Mouse (Mus musculus): ENCODE results near the gene Slc16a4.
A peak's percentile ranks its signal among the peaks of the same experiment; 100 is the strongest.

The Slc16a4 gene

DNA sequence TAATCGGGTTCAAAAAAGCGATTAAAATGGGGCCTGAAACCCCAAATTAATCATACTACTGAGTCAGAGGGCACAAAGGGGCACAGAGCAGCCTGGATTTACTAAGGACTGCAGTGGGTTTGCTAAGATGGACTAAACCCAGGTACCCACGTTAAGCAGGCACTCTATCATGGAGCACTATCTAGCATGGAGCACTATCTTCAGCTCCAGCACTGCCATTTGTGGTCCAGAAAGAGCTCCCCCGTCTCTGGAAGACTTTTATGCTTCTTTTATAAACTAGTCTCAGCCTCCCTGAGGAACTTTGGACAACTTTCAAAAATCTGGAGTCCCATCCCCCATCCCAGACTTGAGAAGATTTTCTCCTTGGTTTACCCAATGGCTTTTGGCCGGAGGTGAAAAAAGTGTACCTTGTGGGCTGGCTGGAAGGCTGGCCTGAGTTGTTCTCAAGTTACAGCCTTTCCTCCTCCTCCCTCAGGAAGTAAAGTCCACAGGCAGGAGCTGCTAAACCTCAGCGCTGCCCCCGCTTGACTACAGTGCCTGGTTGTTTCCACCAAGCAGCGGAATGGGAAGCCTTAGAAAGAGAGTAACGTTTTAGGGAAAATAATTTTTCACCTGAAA is at the start of gene Slc16a4:
TSS of gene Slc16a4 (plus strand) at position 467 of the 618 bp plus-strand sequence.
- no peak for DNase-seq

DNA sequence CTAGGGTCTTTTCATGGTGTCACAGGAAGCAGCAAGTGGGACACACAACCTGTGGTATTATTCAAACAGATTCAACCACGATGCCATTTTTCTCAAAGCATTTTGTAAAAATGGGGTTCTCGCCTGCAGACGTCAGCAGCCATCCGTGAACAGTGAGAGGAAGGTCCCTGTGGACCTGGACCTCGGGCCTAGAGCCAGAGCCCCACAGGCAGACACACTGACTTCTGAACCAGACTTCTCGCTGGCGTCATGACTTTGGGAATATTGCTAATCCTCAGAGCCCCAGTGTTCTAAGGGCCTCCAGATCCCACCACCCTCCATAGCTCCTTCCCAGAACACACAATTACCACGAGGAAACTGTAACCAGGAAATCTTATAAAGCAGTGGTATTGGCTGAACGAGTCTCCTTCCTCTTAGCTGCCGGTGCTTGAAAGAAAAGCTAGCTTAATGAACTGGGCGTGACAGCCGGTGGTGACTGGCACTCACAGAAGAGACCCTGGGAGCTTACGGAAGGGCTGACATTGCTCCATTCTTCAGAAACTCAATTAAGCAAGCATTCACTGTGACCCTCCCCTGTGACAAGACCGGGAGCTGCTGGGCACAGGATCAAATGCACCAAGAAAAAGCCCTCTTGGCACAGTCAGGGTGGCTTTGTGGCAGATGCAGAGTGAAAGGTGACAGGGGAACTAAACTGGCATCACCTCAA is 49.5 kb upstream of the Slc16a4 start:
- DNase-seq = no peak

DNA sequence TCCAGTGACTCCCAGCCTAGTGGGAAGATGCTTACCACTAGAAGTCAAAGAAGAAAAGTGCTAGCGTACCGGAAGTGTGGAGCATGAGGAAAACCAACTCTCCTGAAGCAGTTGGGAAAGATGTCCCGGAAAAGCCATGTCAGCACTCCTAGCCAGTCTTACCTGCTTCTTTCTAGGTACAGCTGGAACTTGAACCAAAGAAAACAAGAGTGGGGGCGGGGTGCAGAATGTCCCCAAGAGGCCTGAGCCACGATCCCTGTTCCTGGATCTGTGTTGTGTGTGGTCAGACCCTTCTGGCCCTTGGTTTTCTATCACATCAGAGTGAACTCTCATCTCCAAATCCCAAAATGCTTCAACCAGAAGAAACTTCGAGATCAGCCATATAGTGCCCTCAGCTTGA is 44.2 kb upstream of the Slc16a4 start:
- no peak for DNase-seq

DNA sequence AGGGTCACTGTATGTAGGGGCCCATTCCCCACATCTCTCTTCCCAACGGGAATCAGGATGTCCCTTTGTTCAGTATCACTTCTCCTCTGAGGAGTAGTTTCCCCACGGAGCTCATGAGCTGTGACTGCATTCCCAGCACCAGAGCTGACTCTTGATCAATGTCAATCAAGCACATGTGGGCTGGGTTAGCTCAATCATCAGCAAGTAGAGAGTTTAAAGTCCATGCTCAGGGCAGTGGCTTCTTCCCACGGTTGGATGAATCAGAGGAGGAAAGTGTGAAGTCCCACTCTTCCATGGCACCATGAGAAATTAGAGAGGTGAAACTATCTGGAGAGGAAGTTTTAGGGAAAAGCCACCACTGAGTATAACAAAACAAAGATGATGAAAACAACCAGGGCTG is 42.0 kb upstream of the Slc16a4 start:
- no peak for DNase-seq

DNA sequence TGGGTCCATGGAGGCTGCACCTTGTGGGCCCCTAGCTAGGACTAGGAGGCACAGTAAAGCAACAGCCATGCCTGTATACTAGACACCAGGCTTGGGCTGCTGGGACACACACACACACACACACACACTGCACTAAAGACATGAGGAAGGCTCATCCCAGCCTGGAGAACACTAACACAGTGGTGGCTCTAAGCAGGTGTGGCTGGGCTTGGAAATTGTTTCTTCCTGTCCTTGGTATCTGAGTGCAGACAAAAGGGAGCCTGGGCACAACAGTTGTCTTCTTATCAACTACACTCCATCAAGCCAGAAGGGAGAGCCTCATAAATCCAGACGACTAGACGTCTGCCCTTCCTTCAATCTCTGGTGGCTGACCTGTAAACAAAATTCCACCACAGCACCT is 40.7 kb upstream of the Slc16a4 start:
- no peak for DNase-seq

DNA sequence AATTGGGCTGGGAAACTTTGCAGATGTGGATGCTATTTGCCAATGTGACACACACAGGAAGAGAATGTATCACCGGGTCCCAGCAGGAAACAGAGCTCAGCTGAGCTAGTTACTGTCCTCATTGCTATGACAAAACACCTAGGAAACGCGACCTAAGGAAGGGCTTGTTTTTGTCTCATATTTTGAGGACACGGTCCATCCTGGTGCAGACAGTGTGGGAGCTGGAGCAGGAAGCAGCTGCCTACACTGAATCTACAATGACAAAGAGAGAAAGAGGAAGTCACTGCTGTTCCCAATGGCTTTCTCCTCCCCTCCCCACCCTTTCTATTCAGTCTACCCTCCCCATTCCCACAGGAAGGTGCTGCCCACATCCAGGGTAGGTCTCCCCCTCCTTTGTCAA is 39.0 kb upstream of the Slc16a4 start:
- DNase-seq = no peak

DNA sequence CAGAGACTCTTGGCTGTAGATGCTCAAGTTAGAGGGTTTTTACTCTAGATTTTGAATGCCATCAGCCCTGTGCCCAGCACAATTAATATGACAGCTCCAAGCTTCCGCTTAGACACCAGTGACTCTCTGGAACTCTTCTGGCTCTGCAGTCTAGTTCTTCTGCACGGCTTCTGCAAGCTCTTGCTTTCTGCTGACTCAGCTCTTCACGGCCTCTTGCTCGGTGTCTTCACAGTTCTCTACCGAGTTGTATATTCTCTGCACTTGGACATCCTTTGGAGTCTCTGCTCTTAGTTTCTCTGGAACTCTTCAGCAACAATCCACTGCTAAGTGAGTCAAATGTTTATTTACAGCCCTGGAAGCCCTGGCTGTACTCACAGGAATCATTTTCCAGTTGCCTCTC is 37.1 kb upstream of the Slc16a4 start:
- DNase-seq = no peak

DNA sequence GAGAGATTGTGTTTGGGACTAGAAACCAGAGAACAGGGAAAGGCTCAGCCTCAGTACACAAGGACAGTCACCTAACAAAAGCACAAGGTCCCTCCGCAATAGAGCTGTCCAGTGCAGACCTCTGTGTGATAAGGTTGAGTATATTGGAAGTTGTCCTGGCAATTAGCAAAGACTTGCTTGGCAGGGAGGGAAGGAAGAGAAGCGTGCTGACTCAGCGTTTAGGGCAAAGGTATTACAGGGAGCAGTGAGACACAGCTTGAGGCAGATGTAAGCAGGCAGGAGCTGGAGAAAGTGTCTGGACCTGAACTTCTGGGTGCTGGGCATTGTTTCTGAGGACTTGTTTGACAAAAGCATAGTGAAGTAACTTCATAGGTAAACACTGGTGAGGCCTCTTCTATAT is 35.0 kb upstream of the Slc16a4 start:
- DNase-seq = no peak

DNA sequence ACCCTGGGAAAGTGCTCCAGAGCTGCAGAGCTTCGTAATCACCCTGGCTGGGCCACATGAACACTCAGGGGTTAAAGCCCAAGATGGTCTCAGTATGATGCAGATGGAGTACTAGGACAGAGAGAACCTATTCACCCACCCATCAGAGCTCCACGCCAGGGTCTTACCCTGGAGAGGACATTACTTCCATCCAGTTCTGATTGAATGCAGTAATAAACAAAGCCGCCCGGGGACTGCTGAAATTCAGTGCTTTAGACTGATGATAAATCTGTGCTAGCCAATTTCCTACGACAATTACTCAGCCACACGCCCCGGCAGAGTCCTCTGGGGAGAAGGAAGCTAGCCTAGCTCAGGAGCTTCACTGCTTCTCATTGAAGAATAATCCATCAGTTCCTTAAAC is 34.3 kb upstream of the Slc16a4 start:
- DNase-seq = no peak

DNA sequence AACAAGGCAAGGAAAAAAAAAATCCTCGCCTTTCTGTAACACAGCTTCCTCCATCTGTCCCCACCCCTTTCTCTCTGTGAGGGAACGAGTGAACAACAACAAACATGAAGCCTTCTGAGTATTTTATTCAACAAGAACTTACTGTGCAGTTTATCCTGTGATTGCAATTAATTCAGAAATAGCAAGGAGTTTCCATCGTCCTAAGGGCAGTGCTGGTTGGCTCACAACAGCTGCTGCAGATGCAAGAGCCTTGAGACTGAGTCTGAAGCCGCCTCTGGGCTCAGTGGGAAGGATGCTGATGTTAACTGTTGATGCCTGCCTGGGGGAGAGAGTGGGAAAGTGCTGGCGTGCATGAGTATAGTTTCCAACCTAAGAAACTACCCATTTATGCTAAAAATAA is 33.1 kb upstream of the Slc16a4 start:
- no peak for DNase-seq

DNA sequence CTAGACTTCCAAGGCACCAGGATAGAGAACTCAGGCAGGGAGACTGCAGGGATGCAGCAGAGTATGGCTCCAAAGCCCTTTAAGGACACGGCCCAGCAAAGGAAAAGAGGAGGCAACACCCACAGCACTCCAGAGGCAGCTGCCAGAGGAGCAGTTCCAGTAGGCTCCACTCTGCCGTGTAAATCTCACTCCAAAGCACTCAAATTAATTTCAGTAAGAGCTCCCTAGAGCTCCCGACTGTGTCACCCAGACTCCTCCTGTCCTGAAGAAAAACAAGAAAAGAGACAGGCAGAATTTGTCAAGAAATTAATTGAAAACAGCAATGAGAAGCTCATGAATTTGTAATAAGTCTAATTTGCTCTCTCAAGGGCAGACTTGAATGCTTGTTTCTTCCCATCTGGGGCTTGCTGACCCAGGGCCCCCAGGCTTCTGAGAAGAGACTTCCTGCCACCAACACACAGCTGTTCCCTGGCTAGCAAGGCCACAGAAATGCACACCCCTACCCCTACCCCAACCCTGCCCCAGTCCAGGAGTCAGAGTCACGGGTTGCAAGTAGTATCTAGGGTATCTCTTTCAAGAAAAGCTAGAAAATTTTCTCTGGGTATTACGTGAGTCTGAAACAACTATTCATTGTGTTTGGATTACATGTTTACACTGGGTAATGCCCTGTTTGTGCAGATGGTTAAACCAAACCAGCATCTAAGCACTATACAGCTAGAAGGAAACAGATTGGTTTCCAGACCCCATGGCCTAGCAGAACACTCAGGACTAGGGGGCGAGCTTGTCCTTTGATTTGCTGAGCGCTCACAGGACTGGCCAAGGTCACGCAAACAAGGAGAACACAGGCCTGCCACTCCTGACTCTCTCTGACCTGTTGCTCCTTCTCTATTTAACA is 29.8 kb upstream of the Slc16a4 start:
- peak; percentile 16 for DNase-seq

DNA sequence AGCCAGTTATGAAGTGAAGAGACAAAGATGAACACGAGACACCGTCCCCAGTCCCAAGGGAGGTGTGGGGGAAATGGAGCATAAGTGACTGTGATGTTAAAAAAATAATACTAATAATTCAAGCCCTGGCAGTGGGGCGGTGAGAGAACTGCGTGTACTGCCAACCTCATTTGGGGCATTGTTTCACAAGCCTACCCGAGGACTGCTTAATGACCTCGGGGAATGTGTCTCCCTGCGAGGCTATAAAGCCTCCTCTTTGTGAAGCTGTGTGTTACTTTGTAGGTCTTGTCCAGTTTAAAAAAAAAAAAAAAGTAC is 29.2 kb upstream of the Slc16a4 start:
- no peak for DNase-seq

DNA sequence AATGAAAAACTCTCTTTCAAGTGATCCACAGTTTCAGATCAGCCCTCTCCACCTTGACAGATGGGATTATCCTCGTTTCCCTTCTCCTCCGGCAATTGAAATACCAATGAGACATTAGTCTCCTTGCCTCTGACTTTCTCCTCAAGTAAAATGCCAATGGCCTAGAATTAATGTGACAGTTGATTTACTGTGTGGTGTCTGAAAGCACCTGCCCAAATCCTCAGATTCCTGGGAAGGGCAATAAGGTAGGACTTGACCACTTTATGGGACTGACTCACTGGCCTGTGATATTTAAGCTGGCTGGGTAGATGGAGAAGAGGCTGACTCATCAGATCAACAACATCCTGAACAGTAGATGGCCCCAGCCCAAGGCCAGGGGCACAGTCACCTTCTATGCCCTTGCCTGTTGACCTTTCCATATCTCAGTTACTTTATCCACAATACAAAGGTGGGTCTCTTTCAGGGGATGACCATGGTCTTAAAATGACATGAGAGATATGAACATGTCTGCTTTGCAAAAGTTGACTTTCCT is 24.1 kb upstream of the Slc16a4 start:
- DNase-seq = no peak

DNA sequence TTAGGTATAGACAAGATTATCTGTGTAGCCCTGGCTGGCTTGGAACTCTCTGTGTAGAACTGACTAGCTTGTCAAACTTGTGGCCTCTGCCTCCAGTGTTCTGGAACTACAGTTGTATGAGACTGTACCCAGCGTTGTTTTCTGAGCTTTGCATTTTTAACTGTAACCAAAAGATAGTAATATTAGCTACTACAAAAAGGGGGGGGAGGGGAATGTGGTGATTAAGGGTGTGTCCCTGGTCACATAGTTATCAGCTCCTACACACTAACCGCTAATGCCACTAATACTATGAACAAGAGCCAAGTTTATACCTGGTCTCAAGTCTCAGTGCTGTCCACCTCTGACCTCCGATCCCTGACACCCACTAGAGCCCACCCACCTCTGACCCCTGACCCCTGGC is 18.6 kb upstream of the Slc16a4 start:
- no peak for DNase-seq

DNA sequence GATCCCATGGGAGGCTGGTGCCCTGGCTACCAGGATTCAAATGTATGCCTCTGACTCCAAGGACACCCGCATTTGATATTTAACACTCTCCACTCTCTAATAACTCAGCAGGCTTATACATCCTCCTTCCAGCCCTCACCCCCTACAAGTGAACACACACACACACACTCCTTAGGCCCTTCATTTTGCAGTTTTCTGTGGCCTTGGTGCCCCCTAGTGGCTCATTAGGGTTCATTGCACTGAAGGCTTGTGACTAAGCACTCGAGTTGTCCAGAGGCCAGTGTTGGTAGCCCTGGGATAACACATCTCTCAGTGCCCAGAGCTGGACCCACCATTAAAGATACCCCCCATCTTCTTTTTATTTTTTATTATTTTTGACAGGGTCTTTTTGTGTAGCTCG is 17.2 kb upstream of the Slc16a4 start:
- DNase-seq = peak; percentile 57

DNA sequence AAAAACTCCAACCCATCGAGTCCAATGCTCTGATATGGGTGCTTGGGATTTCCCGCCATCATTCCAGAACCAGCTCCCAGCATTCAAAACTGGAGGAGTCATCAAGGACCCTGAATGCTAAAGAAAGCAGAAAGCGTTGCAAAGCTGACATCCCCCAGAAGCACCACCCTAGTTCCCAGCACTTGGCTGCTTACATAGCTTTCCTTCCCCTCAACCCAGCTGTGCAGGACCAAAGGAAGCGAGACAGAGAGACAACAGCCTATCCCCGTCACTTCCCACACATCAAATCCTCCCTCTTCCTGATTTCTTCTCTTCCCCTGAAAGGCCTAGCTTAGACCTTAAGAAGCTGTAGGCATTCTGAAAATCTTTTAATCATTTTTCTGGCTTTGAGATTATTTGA is 15.7 kb upstream of the Slc16a4 start:
- DNase-seq = no peak

DNA sequence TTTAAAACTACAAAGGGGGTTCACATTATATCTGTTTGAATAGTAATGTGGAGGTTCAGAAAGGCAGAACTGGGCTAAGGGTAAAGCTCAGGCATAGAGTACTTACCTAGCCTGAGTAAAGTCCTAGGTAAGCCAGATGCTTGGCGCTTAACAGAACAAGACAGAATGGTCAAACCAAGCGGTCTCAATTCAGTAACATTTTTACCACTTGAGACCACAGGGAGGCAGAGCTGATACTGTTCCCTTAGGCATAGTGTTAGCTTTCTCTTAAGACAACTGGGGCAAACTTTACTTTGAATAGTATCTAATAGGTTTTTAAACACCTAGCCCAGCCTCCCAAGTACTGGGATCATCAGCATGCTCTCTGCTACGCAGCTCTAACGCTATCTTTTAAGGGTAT is 15.0 kb upstream of the Slc16a4 start:
- DNase-seq = no peak

DNA sequence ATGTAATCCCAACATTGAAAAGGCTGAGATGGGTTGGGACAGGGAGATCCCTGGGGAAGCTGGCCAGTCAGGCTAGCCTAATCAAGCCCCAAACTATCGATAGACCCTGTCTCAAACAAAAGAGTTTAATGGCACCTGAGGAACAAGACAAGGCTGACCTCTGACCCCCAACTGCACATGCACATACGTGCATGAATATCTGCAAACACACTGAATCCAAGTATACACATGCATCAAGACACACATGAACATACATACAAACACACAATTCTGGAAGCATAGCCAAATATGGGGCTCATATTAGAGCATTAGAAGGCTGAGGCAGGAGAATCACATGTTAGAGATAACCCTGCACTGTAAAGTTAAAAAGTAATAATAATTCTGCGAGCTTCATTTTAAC is 14.4 kb upstream of the Slc16a4 start:
- DNase-seq = no peak

DNA sequence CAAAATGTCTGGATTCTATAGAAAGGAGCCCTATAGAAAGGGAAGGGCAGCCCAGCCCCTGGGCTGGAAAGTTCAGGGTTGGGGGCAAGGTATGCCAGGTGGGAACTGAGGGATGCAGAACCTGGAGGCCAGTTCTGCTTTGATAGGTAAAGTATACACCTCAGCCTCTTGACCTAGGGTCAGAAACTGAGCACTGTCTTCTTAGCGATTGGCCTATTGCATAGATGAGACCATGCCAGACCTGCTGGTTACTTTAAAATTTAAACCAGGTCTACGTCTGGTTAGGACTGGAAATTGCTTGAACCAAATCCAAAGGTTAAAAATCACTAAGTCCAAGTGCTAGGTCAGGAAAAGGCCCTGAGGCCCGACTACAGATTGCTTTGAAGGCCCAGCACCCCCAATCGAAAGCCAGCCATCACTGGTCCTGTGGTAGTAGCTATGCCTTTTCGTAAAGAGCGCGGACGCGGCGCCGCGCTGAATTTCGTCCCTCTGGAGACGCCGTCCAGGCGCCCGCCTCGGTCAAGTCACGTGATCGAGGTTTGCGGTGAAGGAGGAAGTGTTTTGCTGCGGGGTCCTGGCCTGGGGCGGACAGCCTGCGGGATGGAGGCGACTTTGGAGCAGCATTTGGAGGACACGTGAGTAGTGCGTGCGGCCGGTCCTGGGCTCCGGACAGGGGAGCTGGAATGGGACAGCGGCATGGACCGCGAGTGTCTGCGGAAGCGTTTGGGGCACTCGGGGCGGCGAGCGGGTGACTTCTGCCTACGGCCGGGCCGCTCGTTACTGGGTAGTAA is 12.4 kb upstream of the Slc16a4 start, which contains the start of gene Lamtor5:
TSS of gene Lamtor5 (plus strand) at position 380 of the 791 bp plus-strand sequence.
- DNase-seq = peak; percentile 92

DNA sequence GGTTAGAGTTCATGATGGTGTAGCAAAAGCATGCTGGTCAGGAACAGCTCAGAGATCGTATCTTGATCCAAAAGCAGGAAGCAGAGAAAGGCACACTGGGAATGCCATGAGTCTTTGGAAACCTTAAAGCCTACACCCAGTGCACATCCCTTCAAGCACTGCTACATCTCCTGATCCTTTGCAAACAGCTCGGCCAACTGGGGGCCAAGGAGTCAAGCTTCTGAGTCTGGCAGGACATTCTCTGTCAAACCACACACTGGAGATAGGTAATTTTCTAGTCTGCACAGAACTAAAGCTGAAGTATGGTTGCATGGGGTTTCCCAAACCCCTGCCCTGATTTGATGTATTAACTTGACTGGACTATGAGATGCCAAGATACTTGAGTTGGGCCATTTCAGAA is 4.9 kb upstream of the Slc16a4 start:
- no peak for DNase-seq

DNA sequence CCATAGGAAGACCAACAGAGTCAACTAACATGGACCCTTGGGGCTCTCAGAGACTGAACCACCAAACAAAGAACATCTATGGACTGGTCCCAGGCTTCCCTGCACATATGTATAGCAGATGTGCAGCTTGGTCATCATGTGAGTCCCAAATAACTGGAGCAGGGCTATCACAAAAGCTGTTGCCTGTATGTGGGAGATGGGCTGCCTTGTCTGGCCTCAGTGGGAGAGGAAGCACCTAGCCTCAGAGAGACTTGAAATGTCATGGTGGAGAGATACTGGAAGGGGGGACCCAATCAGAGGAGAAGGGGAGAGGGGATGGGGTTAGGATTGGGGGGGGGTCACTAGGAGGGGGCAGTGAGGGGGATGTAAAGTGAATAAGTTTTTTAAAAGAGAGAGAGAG is 3.7 kb upstream of the Slc16a4 start:
- DNase-seq = no peak

DNA sequence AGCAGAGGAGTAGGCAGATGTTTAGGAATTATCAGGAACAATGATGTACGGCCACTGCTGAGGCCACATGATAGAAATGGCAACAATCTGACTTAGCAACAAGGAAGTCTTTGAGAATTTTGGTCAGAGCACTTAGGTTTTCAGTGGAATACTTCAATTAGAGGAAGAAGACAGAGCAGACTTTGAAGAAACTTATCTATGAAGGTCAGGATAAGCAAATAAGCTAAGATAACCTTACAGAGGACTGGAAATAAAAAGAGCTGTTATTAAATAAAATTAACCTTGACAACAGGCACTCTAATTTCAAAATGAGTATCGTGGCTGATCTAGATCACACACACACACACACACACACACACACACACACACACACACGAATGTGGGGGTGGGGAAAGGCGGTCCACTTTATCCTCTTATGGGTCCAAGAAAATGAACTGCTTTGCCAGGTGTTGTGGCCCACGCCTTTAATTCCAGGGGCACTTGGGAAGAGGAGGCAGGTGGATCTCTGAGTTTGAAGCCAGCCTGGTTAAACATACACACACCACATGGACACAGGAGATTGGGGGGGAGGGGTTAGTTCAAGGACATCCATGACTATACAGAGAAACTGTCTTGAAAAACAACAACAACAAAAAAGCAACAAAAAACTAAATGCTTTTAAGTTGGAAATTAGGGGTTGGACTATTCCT is 4.8 kb downstream of the Slc16a4 start:
- no peak for DNase-seq

Data from right cerebral cortex, postnatal 25 days (tissue).